Mouse (Mus musculus) intestine, embryonic 16.5 days (tissue): ENCODE results near the gene Muc4. TPM values are rescaled to one million over a fixed set of nuclear protein-coding genes. Genes with fewer than 3 reads are reported as not detected.

Source experiments
- ATAC-seq: fragments of 200-750 bp; cut with Nextera tagmentation; 2 replicates; pipeline ENCODE4 v1.8.0; 2017; ENCODE audit warnings: moderate TSS enrichment, moderate library complexity
- H3K27ac ChIP-seq: fragments of 300-500 bp; sonication (generic); 2 replicates; pipeline ENCODE4 v1.5.1; 2014; ENCODE audit warnings: mild to moderate bottlenecking, low read length
- H3K27me3 ChIP-seq: fragments of 300-500 bp; sonication (generic); replicated peaks from 2 replicates; pipeline ENCODE4 v1.6.1; 2014; ENCODE audit warnings: low read length, control low read depth, mixed read lengths; ENCODE audit not compliant: control insufficient read depth, insufficient read depth
- H3K36me3 ChIP-seq: fragments of 300-500 bp; sonication (generic); 2 replicates; pipeline ENCODE4 v1.6.1; 2014; ENCODE audit warnings: low read length, control low read depth; ENCODE audit not compliant: control insufficient read depth, insufficient read depth
- H3K4me1 ChIP-seq: fragments of 300-500 bp; sonication (generic); 2 replicates; pipeline ENCODE4 v1.6.1; 2014; ENCODE audit warnings: low read length, control low read depth, mixed read lengths; ENCODE audit not compliant: control insufficient read depth, insufficient read depth
- H3K4me2 ChIP-seq: fragments of 300-500 bp; sonication (generic); 2 replicates; pipeline ENCODE4 v1.6.1; 2014; ENCODE audit warnings: low read depth, low read length, control low read depth
- H3K4me3 ChIP-seq: fragments of 300-500 bp; sonication (generic); 2 replicates; pipeline ENCODE4 v1.5.1; 2014; ENCODE audit warnings: mild to moderate bottlenecking, low read length
- H3K9ac ChIP-seq: fragments of 300-500 bp; sonication (generic); 2 replicates; pipeline ENCODE4 v1.6.1; 2014; ENCODE audit warnings: low read depth, low read length
- H3K9me3 ChIP-seq: fragments of 300-500 bp; sonication (generic); 2 replicates; pipeline ENCODE4 v1.6.1; 2016; ENCODE audit warnings: low read length, control low read depth; ENCODE audit not compliant: control insufficient read depth
- WGBS: fragments of 180-500 bp; shearing (Covaris S2); extraction: QIAGEN DNeasy Blood & Tissue Kit; methylation state at CpG from one replicate; pipeline ENCODE4 v1.1.7; 2014; 5-methylcytosine and 5-hydroxymethylcytosine counted together
- polyA plus RNA-seq: library from polyadenylated mRNA; unstranded; fragments of >200 nt; fragmentation: Nextera tagmentation; extraction: Ambion mirVana; gene quantifications from 2 replicates; pipeline ENCODE4 v1.2.1, GENCODE M21; 2015

Muc4 gene
- 1.3 and 2.4 TPM in 2 replicates for polyA plus RNA-seq

DNA sequence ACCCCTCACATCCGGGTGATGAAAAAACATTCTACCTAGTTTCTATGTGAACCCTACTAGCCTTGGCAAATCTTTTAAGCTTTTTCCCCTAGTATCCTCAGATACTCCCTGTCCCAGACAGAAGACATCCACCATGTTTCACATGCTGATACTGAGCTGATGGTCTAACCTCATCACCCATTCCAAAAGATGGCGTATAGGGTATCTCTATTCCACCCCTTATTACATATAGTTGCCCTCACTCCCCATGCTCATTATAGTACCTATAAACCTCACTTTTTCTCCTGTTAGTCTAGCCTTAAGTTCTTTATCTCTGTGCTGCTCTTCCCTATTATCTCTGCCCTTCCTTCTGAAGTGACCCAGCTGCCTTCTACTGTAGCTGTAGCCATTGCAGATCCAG is at the start of gene Muc4:
Muc4 (plus strand) TSS at position 301 of the 400 bp plus-strand sequence.
- Histone ChIP-seq H3K27ac (no peak within 1 kb of the TSS), H3K4me3 (no peak within 1 kb of the TSS)

DNA sequence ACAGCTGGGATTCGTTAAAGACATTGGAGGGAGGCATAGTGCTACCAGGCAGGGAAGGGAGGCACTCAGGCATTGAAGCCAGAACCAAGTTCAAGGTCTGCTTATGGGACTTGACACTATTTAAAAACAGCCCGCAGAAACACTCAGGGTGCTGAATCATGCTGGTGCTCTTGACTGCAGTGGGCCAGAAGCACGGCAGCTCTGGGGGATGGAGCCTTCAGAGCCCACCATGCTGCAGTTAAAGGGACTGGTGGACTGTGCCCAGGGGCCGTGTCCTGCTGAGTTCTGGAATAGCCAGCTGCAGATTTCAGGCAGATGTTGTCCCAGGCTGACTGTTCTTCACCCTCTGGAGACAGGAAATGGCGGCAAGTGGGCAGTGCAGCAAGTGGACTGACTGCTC is 49.7 kb upstream of the Muc4 start:
- Histone ChIP-seq H3K9me3 (no peaks in the 10 kb centered on the region), H3K27ac (no peak overlapping the region; the same call in 1 of the 2 replicates), H3K4me3 (no peak overlapping the region), H3K4me2 (no peak overlapping the region), H3K9ac (no peak overlapping the region), H3K4me1 (no peaks in the 10 kb centered on the region), H3K27me3 (no peaks in the 10 kb centered on the region), H3K36me3 (peaks cover 10% of the 10 kb centered on the region; the same call in 1 of the 2 replicates)
- ATAC-seq, result no peak
- WGBS, result 57% methylated on average over 5 of the region's 5 CpGs

More for the DNA sequence above, at the start of gene Muc4:
- Histone ChIP-seq H3K9me3 (no peaks in the 10 kb centered on the region), H3K4me1 (peaks cover 5% of the 10 kb centered on the region), H3K4me2 (no peak within 1 kb of the TSS), H3K9ac (no peak within 1 kb of the TSS), H3K27me3 (no peaks in the 10 kb centered on the region), H3K36me3 (no peaks in the 10 kb centered on the region)
- no peak for ATAC-seq
- 94% methylated on average over 2 of the region's 2 CpGs for WGBS

DNA sequence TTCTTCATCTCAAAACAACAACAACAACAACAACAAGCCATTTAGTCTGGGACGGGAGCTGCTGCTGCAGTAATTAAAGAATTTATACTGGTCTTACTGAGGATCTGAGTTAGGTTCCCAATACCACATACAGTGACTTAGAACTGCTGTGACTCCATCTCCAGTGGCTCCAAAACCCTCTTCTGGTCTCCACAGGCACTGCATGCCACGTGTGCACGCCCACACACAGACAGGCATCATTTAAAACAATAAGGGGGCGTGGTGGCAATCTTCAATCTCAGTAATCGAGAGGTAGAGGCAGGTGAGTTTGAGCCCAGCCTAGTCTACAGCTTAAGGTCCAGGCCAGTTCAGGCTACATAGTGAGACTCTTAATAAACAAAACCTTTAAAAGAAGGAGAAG is 48.5 kb upstream of the Muc4 start:
- H3K4me2 ChIP-seq, result no peak overlapping the region
- no peaks in the 10 kb centered on the region for H3K9me3 ChIP-seq
- H3K4me3 ChIP-seq, result no peak overlapping the region
- no peak for ATAC-seq
- no peak overlapping the region for H3K27ac ChIP-seq
- H3K9ac ChIP-seq, result no peak overlapping the region
- no peaks in the 10 kb centered on the region for H3K27me3 ChIP-seq
- 0 out of 2 replicates have a peak, but pooled peaks cover 6% of the 10 kb centered on the region for H3K36me3 ChIP-seq
- H3K4me1 ChIP-seq, result no peaks in the 10 kb centered on the region
- WGBS, result 73% methylated on average over 5 of the region's 5 CpGs

DNA sequence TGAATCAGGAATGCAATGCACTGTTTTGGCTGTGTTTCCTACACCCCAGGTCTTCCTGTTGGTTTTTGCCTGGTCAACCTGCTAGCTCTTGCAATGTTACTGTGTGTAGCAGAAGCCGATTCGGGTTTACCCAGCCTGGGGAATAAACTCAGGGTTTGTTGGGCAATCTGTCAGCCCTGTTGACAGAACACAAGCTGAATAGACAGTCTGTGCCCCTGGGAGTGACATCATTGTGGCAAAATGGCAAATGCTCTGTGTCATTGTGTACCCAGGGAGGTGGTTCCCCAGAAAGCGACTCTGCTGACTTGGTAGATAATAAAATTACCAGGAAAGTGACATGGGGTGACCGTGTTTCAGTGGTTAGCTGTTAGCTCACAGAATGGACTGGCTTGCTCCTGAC is 46.9 kb upstream of the Muc4 start:
- Histone ChIP-seq H3K36me3 (no peaks in the 10 kb centered on the region), H3K27me3 (no peaks in the 10 kb centered on the region), H3K4me3 (no peak overlapping the region), H3K9ac (no peak overlapping the region), H3K4me2 (no peak overlapping the region), H3K9me3 (no peaks in the 10 kb centered on the region), H3K4me1 (no peaks in the 10 kb centered on the region), H3K27ac (no peak overlapping the region)
- peak; percentile 61; the same call in 1 of the 2 replicates for ATAC-seq
- WGBS, result 41% methylated on average over 4 of the region's 4 CpGs

DNA sequence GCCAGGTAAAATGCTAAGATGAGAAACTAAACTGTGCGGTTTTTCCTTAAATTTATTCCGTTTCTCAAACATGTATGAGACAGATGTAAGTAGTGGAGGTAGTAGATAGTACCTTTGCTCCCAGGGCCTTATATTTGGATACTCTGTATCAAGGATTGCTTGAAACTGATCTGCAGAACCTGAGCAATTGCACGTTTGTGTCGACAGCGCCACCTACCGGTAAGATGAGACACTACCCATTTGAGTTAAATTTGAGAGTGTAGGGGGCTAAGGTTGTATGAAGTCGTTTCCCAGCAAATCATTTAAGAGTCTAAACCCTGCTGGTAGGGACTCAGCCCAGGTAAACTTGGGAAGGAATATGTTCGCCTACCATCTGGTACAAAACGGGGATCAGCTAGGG is 46.2 kb upstream of the Muc4 start:
- no peaks in the 10 kb centered on the region for H3K4me1 ChIP-seq
- H3K36me3 ChIP-seq, result no peaks in the 10 kb centered on the region
- H3K4me3 ChIP-seq, result no peak overlapping the region
- H3K27ac ChIP-seq, result no peak overlapping the region
- peak; percentile 43; the same call in 1 of the 2 replicates for ATAC-seq
- WGBS, result 6% methylated on average over 9 of the region's 9 CpGs
- no peaks in the 10 kb centered on the region for H3K9me3 ChIP-seq
- no peak overlapping the region for H3K4me2 ChIP-seq
- no peak overlapping the region for H3K9ac ChIP-seq
- no peaks in the 10 kb centered on the region for H3K27me3 ChIP-seq

DNA sequence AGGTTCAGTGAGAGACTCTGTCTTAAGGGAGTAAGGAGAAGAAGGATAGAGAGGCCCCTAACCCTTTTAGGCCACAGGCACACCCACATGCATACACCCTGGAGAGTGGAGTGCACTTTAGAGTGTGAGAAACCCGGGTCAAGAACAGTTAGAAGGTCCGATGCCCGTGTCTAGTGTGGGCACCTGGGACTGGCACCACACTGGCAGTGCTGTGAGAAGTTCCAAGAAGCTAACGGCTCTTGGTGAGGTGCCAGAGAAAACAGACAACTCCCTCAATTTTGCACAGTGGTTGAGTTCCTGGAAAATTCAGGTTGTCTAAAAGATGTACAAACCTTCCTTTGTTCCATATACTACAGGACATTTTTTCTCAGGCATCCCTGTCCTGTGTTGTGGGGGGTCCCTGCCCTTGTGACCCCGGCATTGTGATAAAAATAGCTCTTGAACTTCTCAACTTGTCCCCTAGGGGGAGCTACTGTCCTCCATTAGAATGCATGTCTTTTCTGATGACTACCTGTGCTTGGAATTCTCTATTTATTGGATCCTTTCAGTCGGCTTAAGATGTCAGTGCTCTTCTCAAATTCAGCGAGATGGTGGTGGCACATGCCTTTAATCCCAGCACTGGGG is 38.7 kb upstream of the Muc4 start:
- H3K9me3 ChIP-seq, result peaks cover 4% of the 10 kb centered on the region; the same call in 1 of the 2 replicates
- no peak for ATAC-seq
- no peak overlapping the region for H3K4me3 ChIP-seq
- peaks cover 17% of the 10 kb centered on the region for H3K4me1 ChIP-seq
- no peak overlapping the region for H3K27ac ChIP-seq
- no peak overlapping the region for H3K4me2 ChIP-seq
- H3K36me3 ChIP-seq, result no peaks in the 10 kb centered on the region
- no peaks in the 10 kb centered on the region for H3K27me3 ChIP-seq
- WGBS, result 40% methylated on average over 7 of the region's 7 CpGs
- H3K9ac ChIP-seq, result no peak overlapping the region

DNA sequence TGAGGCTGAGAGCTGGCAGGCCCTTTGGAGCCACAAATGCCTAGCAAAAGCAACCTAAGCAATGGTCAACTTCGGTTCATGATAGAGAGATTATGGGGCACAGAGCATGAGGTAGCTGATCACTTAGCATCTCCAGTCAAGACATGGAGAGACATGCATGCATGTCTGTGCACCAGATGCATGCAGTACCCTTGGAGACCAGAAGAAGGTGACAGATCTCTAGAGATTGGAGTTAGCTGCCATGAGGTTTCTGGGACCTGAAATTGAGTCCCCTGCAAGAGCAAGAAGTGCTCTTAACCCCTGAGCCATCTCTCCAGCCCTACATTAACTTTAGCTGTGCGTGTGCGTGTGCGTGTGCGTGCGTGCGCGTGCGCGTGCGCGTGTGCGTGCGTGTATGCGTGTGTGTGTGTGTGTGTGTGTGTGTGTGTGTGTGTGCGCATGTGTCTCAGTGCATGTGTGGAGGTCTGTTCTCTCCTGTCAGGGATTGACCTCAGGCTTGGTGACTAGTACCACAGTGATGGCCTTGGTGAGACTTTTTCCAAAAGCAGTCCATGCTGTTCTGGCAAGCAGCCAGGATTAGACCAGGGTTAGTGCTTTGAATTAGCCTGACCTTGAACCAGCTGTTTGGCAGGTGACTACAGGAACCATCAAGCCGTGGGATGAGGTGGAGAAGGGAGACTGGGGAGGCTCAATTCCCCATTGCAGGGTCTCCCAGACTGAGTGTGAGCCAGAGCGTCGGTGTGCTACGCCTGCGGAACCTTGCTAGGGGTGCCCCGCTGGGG is 37.8 kb upstream of the Muc4 start:
- 87% methylated on average over 22 of the region's 22 CpGs for WGBS
- no peaks in the 10 kb centered on the region for H3K36me3 ChIP-seq
- no peak overlapping the region for H3K4me3 ChIP-seq
- H3K9ac ChIP-seq, result peak overlapping the region; percentile 37
- H3K4me2 ChIP-seq, result no peak overlapping the region
- H3K27ac ChIP-seq, result 0 out of 2 replicates have a peak overlapping the region, but pooled peaks have one; percentile 28
- peak; percentile 40 for ATAC-seq
- H3K27me3 ChIP-seq, result no peaks in the 10 kb centered on the region
- peaks cover 17% of the 10 kb centered on the region for H3K4me1 ChIP-seq
- H3K9me3 ChIP-seq, result peaks cover 4% of the 10 kb centered on the region; the same call in 1 of the 2 replicates

DNA sequence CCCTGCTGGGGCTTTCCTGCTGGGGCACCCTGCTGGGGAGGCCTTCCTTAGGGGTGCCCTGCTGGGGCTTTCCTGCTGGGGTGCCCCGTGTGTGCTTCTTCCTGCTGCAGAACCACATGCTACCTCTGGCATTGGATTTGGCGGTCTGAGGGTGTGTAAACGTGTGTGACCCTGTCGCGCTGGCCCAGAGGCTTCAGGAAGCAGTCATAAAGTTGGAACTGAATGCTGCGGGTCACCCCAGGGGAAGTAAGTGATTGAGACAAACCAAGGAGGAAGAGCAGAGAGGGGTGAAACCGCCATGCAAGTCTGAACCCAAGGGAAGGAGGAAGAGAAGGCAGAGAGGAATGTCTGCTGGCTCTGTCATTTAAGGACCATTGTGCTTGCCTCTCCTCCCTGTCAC is 37.1 kb upstream of the Muc4 start:
- peak; percentile 58 for ATAC-seq

DNA sequence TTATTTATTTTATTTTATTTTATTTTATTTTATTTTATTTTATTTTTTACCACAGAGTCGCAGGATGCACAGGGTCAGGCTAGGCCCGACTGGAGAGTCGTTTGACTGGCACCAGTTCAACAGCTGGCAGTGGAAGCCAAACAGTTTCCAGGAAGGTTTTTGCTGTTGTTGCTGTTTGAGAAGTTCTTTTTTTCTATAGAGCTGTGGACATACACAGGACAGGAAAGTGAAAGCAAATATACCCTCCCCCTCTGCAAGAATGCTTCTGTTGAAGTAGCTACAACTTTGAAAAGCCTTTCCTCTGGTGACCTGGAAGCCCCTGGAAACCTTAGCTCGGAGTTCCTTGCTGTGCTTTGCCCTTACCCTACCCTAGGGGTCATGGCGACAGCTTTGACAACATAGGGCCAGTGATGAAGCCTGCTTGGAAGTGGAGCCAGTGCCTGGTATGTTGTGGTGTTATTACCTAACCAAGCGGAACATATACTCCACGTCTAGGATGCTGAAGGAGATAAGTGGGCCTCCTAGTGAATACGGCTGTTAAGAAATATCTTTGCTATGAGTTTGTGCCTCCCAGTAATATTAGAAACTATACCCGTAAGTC is 32.3 kb upstream of the Muc4 start:
- WGBS, result 71% methylated on average over 9 of the region's 9 CpGs
- H3K9me3 ChIP-seq, result peaks cover 6% of the 10 kb centered on the region; the same call in 1 of the 2 replicates
- no peaks in the 10 kb centered on the region for H3K27me3 ChIP-seq
- no peaks in the 10 kb centered on the region for H3K36me3 ChIP-seq
- ATAC-seq, result no peak
- peaks cover 20% of the 10 kb centered on the region for H3K4me1 ChIP-seq
- H3K27ac ChIP-seq, result peak overlapping the region; percentile 45; the same call in 1 of the 2 replicates
- H3K4me2 ChIP-seq, result no peak overlapping the region
- H3K4me3 ChIP-seq, result no peak overlapping the region
- no peak overlapping the region for H3K9ac ChIP-seq

More for the DNA sequence above, 37.1 kb upstream of the Muc4 start:
- peaks cover 17% of the 10 kb centered on the region for H3K4me1 ChIP-seq
- H3K4me3 ChIP-seq, result no peak overlapping the region
- H3K9me3 ChIP-seq, result peaks cover 4% of the 10 kb centered on the region; the same call in 1 of the 2 replicates
- no peaks in the 10 kb centered on the region for H3K27me3 ChIP-seq
- H3K36me3 ChIP-seq, result no peaks in the 10 kb centered on the region
- H3K4me2 ChIP-seq, result no peak overlapping the region
- 36% methylated on average over 7 of the region's 7 CpGs for WGBS
- peak overlapping the region; percentile 37 for H3K9ac ChIP-seq
- H3K27ac ChIP-seq, result 0 out of 2 replicates have a peak overlapping the region, but pooled peaks have one; percentile 28
